Mouse (Mus musculus): ENCODE results near the gene Cela2a. TPM values are rescaled to one million over a fixed set of nuclear protein-coding genes. Genes with fewer than 3 reads are reported as not detected.

Cela2a gene
- polyA plus RNA-seq, 1 experiment from 2014 or later: 6.9 TPM

- H3K9ac ChIP-seq (ENCODE audit: low read length): no peak overlapping the region
- 94% methylated on average over 8 of the region's 8 CpGs for WGBS
- no peak overlapping the region for H3K4me3 ChIP-seq (ENCODE audit: low read depth, low read length)
- no peak overlapping the region for H3K4me2 ChIP-seq (ENCODE audit: low read length)
- H3K27ac ChIP-seq (ENCODE audit: low read depth): no peak overlapping the region
- H3K27me3 ChIP-seq (replicated peaks; ENCODE audit: control insufficient read depth, insufficient read depth, low read length): no peaks in the 10 kb centered on the region
- ATAC-seq (replicated peaks; ENCODE audit: low FRiP score, low TSS enrichment, low read depth) (no peak), DNase-seq (ENCODE audit: low spot score) (no peak)
- H3K36me3 ChIP-seq (ENCODE audit: control insufficient read depth, insufficient read depth, low read length): peaks cover 76% of the 10 kb centered on the region
- no peaks in the 10 kb centered on the region for H3K9me3 ChIP-seq (ENCODE audit: control insufficient read depth, low read length)
- H3K4me1 ChIP-seq (replicated peaks; ENCODE audit: control insufficient read depth, insufficient read depth, low read length): no peaks in the 10 kb centered on the region
These were observed 20.1 kb downstream of the Cela2a start for GRCm38 (mm10) chr4:141805886-141806285.

- no peaks in the 10 kb centered on the region for H3K4me1 ChIP-seq (replicated peaks; ENCODE audit: control insufficient read depth, insufficient read depth, low read length)
- peaks cover 58% of the 10 kb centered on the region for H3K36me3 ChIP-seq (ENCODE audit: control insufficient read depth, insufficient read depth, low read length)
- H3K9me3 ChIP-seq (ENCODE audit: control insufficient read depth, low read length): no peaks in the 10 kb centered on the region
- H3K4me2 ChIP-seq (ENCODE audit: low read length): no peak overlapping the region
- H3K27me3 ChIP-seq (replicated peaks; ENCODE audit: control insufficient read depth, insufficient read depth, low read length): no peaks in the 10 kb centered on the region
- H3K9ac ChIP-seq (ENCODE audit: low read length): no peak overlapping the region
- no peak for ATAC-seq (replicated peaks; ENCODE audit: low FRiP score, low TSS enrichment, low read depth)
- no peak overlapping the region for H3K27ac ChIP-seq (ENCODE audit: low read depth)
- no peak for DNase-seq (ENCODE audit: low spot score)
- 87% methylated on average over 4 of the region's 4 CpGs for WGBS
- H3K4me3 ChIP-seq (ENCODE audit: low read depth, low read length): no peak overlapping the region
These were observed 21.9 kb downstream of the Cela2a start for GRCm38 (mm10) chr4:141804105-141804504.

GRCm38 (mm10) chr4:141797545-141797944, 28.4 kb downstream of the Cela2a start:
- no peak overlapping the region for H3K4me2 ChIP-seq (ENCODE audit: low read length)
- H3K27ac ChIP-seq (ENCODE audit: low read depth): no peak overlapping the region
- H3K27me3 ChIP-seq (replicated peaks; ENCODE audit: control insufficient read depth, insufficient read depth, low read length): no peaks in the 10 kb centered on the region
- no peak for ATAC-seq (replicated peaks; ENCODE audit: low FRiP score, low TSS enrichment, low read depth)
- H3K4me3 ChIP-seq (ENCODE audit: low read depth, low read length): no peak overlapping the region
- H3K36me3 ChIP-seq (ENCODE audit: control insufficient read depth, insufficient read depth, low read length): peaks cover 14% of the 10 kb centered on the region
- peaks cover 19% of the 10 kb centered on the region for H3K4me1 ChIP-seq (replicated peaks; ENCODE audit: control insufficient read depth, insufficient read depth, low read length)
- WGBS: 95% methylated on average over 5 of the region's 5 CpGs
- no peak overlapping the region for H3K9ac ChIP-seq (ENCODE audit: low read length)
- DNase-seq (ENCODE audit: low spot score): no peak
- no peaks in the 10 kb centered on the region for H3K9me3 ChIP-seq (ENCODE audit: control insufficient read depth, low read length)

- no peaks in the 10 kb centered on the region for H3K9me3 ChIP-seq (ENCODE audit: control insufficient read depth, low read length)
- ATAC-seq (replicated peaks; ENCODE audit: low FRiP score, low TSS enrichment, low read depth): no peak
- no peak overlapping the region for H3K4me2 ChIP-seq (ENCODE audit: low read length)
- no peak overlapping the region for H3K9ac ChIP-seq (ENCODE audit: low read length)
- WGBS: 86% methylated on average over 4 of the region's 4 CpGs
- H3K4me1 ChIP-seq (replicated peaks; ENCODE audit: control insufficient read depth, insufficient read depth, low read length): peaks cover 19% of the 10 kb centered on the region
- DNase-seq (ENCODE audit: low spot score): no peak
- H3K36me3 ChIP-seq (ENCODE audit: control insufficient read depth, insufficient read depth, low read length): peaks cover 14% of the 10 kb centered on the region
- no peak overlapping the region for H3K27ac ChIP-seq (ENCODE audit: low read depth)
- H3K27me3 ChIP-seq (replicated peaks; ENCODE audit: control insufficient read depth, insufficient read depth, low read length): no peaks in the 10 kb centered on the region
- H3K4me3 ChIP-seq (ENCODE audit: low read depth, low read length): no peak overlapping the region
These were observed 29.0 kb downstream of the Cela2a start for GRCm38 (mm10) chr4:141796954-141797353.

- Histone ChIP-seq H3K27ac (ENCODE audit: low read depth) (no peak overlapping the region), H3K9ac (ENCODE audit: low read length) (no peak overlapping the region), H3K4me1 (replicated peaks; ENCODE audit: control insufficient read depth, insufficient read depth, low read length) (peaks cover 19% of the 10 kb centered on the region), H3K27me3 (replicated peaks; ENCODE audit: control insufficient read depth, insufficient read depth, low read length) (no peaks in the 10 kb centered on the region), H3K9me3 (ENCODE audit: control insufficient read depth, low read length) (no peaks in the 10 kb centered on the region), H3K4me3 (ENCODE audit: low read depth, low read length) (no peak overlapping the region), H3K36me3 (ENCODE audit: control insufficient read depth, insufficient read depth, low read length) (peaks cover 14% of the 10 kb centered on the region), H3K4me2 (ENCODE audit: low read length) (no peak overlapping the region)
- no peak for ATAC-seq (replicated peaks; ENCODE audit: low FRiP score, low TSS enrichment, low read depth)
- WGBS: 78% methylated on average over 7 of the region's 7 CpGs
- no peak for DNase-seq (ENCODE audit: low spot score)
These were observed 29.6 kb downstream of the Cela2a start for GRCm38 (mm10) chr4:141796356-141796755.

- no peak for DNase-seq (ENCODE audit: low spot score)
- Histone ChIP-seq H3K4me2 (ENCODE audit: low read length) (peak overlapping the region; percentile 57), H3K27me3 (replicated peaks; ENCODE audit: control insufficient read depth, insufficient read depth, low read length) (no peaks in the 10 kb centered on the region), H3K4me1 (replicated peaks; ENCODE audit: control insufficient read depth, insufficient read depth, low read length) (peaks cover 26% of the 10 kb centered on the region), H3K9ac (ENCODE audit: low read length) (peak overlapping the region; percentile 61), H3K27ac (ENCODE audit: low read depth) (peak overlapping the region; percentile 94), H3K36me3 (ENCODE audit: control insufficient read depth, insufficient read depth, low read length) (peaks cover 14% of the 10 kb centered on the region), H3K4me3 (ENCODE audit: low read depth, low read length) (peak overlapping the region; percentile 62), H3K9me3 (ENCODE audit: control insufficient read depth, low read length) (no peaks in the 10 kb centered on the region)
- ATAC-seq (replicated peaks; ENCODE audit: low FRiP score, low TSS enrichment, low read depth): no peak
- 15% methylated on average over 5 of the region's 5 CpGs for WGBS
These were observed 31.8 kb downstream of the Cela2a start for GRCm38 (mm10) chr4:141794152-141794535.

- peaks cover 26% of the 10 kb centered on the region for H3K4me1 ChIP-seq (replicated peaks; ENCODE audit: control insufficient read depth, insufficient read depth, low read length)
- no peaks in the 10 kb centered on the region for H3K9me3 ChIP-seq (ENCODE audit: control insufficient read depth, low read length)
- ATAC-seq (replicated peaks; ENCODE audit: low FRiP score, low TSS enrichment, low read depth) (peak; percentile 84), DNase-seq (ENCODE audit: low spot score) (peak; percentile 99)
- H3K27ac ChIP-seq (ENCODE audit: low read depth): peak within 1 kb of the TSS; percentile 94
- H3K36me3 ChIP-seq (ENCODE audit: control insufficient read depth, insufficient read depth, low read length): peaks cover 14% of the 10 kb centered on the region
- no peaks in the 10 kb centered on the region for H3K27me3 ChIP-seq (replicated peaks; ENCODE audit: control insufficient read depth, insufficient read depth, low read length)
- peak within 1 kb of the TSS; percentile 61 for H3K9ac ChIP-seq (ENCODE audit: low read length)
- peak within 1 kb of the TSS; percentile 62 for H3K4me3 ChIP-seq (ENCODE audit: low read depth, low read length)
- WGBS: under 1% methylated on average over 77 of the region's 80 CpGs
- H3K4me2 ChIP-seq (ENCODE audit: low read length): peak within 1 kb of the TSS; percentile 57
These were observed 32.4 kb downstream of the Cela2a start, which contains the start of gene Casp9 for GRCm38 (mm10) chr4:141793282-141794151. Gene Casp9, plus strand, starts transcription at chr4:141793612.

- ATAC-seq (replicated peaks; ENCODE audit: low FRiP score, low TSS enrichment, low read depth): no peak
- no peak for DNase-seq (ENCODE audit: low spot score)
- H3K27ac ChIP-seq (ENCODE audit: low read depth): peak overlapping the region; percentile 94
- peak overlapping the region; percentile 57 for H3K4me2 ChIP-seq (ENCODE audit: low read length)
- peaks cover 16% of the 10 kb centered on the region for H3K36me3 ChIP-seq (ENCODE audit: control insufficient read depth, insufficient read depth, low read length)
- no peaks in the 10 kb centered on the region for H3K9me3 ChIP-seq (ENCODE audit: control insufficient read depth, low read length)
- H3K4me1 ChIP-seq (replicated peaks; ENCODE audit: control insufficient read depth, insufficient read depth, low read length): peaks cover 26% of the 10 kb centered on the region
- H3K9ac ChIP-seq (ENCODE audit: low read length): peak overlapping the region; percentile 30; the same call in 1 of the 2 replicates
- H3K27me3 ChIP-seq (replicated peaks; ENCODE audit: control insufficient read depth, insufficient read depth, low read length): no peaks in the 10 kb centered on the region
- peak overlapping the region; percentile 62 for H3K4me3 ChIP-seq (ENCODE audit: low read depth, low read length)
- WGBS: 11% methylated on average over 10 of the region's 10 CpGs
These were observed 33.2 kb downstream of the Cela2a start for GRCm38 (mm10) chr4:141792554-141793281.

Measured in intestine, embryonic 14.5 days (tissue).